Mouse (Mus musculus): Measurements from ENCODE around the gene 1700003F12Rik. TPM values are rescaled to one million over a fixed set of nuclear protein-coding genes. Genes with fewer than 3 reads are reported as not detected.

The 1700003F12Rik gene
- total RNA-seq, 1 experiment, result 1.7 TPM

DNA sequence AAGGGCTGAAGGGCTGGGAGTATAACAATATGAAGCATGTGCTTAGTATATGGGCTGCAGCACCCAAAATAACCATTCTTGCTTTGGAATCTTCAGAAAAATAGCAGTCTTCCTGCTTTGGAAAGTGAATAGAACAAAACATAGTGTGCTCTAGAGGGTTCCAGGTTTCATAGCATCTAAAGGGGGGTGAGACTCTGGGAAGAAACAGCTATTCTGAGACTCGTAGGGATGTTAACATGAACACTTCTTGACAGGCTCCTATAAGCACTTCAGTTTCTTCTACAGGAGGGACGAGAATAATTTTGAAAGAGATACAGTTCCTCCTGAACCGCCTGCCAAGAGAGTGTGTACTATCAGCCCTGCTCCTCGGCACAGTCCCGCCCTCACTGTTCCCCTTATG, 29.5 kb upstream of the 1700003F12Rik start:
- no peak overlapping the region for H3K4me3 ChIP-seq (ENCODE audit: insufficient read depth in 1 of 2, low read depth in 1 of 2, low read length in 2 of 2, poor library complexity in 1 of 2, severe bottlenecking in 1 of 2)
- no peaks in the 10 kb centered on the region for H3K9me3 ChIP-seq (ENCODE audit: control insufficient read depth, insufficient read depth, low read depth, low read length)
- DNase-seq (ENCODE audit: low read depth, low spot score), result no peak
- no peak overlapping the region for H3K9ac ChIP-seq (ENCODE audit: insufficient read depth, low read depth, low read length, poor library complexity, severe bottlenecking)
- in situ Hi-C loops (cut with MboI; ENCODE audit: low sequenced_read_pairs in 2 of 2, unreplicated experiment in 2 of 2), result no loop called here
- no peak overlapping the region for H3K27ac ChIP-seq (ENCODE audit: insufficient read depth, low read depth, low read length, poor library complexity, severe bottlenecking)
- peaks cover 15% of the 10 kb centered on the region for H3K36me3 ChIP-seq (ENCODE audit: control insufficient read depth, insufficient read depth, low read length, poor library complexity, severe bottlenecking)
- H3K4me1 ChIP-seq (ENCODE audit: control insufficient read depth in 2 of 2, insufficient read depth in 2 of 2, low read length in 2 of 2, poor library complexity in 1 of 2), result no peaks in the 10 kb centered on the region
- TF ChIP-seq HCFC1 (IDR thresholded peaks at IDR 0.05; ENCODE audit: borderline replicate concordance, insufficient read depth, low read length) (no peak), ZC3H11A (IDR thresholded peaks at IDR 0.05; ENCODE audit: borderline replicate concordance, low read depth, low read length) (no peak), ZNF384 (IDR thresholded peaks at IDR 0.05; ENCODE audit: low read depth, low read length) (no peak), MAFK (IDR thresholded peaks at IDR 0.05; ENCODE audit: insufficient read depth, low read depth, low read length) (no peak), CHD2 (IDR thresholded peaks at IDR 0.05; ENCODE audit: low read depth, low read length) (no peak)

- Histone ChIP-seq H3K9me3 (ENCODE audit: control insufficient read depth, insufficient read depth, low read depth, low read length) (no peaks in the 10 kb centered on the region), H3K36me3 (ENCODE audit: control insufficient read depth, insufficient read depth, low read length, poor library complexity, severe bottlenecking) (peaks cover 18% of the 10 kb centered on the region), H3K9ac (ENCODE audit: insufficient read depth, low read depth, low read length, poor library complexity, severe bottlenecking) (no peak overlapping the region), H3K27ac (ENCODE audit: insufficient read depth, low read depth, low read length, poor library complexity, severe bottlenecking) (no peak overlapping the region), H3K4me3 (ENCODE audit: insufficient read depth in 1 of 2, low read depth in 1 of 2, low read length in 2 of 2, poor library complexity in 1 of 2, severe bottlenecking in 1 of 2) (no peak overlapping the region), H3K4me1 (ENCODE audit: control insufficient read depth in 2 of 2, insufficient read depth in 2 of 2, low read length in 2 of 2, poor library complexity in 1 of 2) (no peaks in the 10 kb centered on the region)
- in situ Hi-C loops (cut with MboI; ENCODE audit: low sequenced_read_pairs in 2 of 2, unreplicated experiment in 2 of 2), result no loop called here
- TF ChIP-seq ZNF384 (IDR thresholded peaks at IDR 0.05; ENCODE audit: low read depth, low read length) (no peak), HCFC1 (IDR thresholded peaks at IDR 0.05; ENCODE audit: borderline replicate concordance, insufficient read depth, low read length) (no peak), CHD2 (IDR thresholded peaks at IDR 0.05; ENCODE audit: low read depth, low read length) (no peak), MAFK (IDR thresholded peaks at IDR 0.05; ENCODE audit: insufficient read depth, low read depth, low read length) (no peak), ZC3H11A (IDR thresholded peaks at IDR 0.05; ENCODE audit: borderline replicate concordance, low read depth, low read length) (no peak)
- no peak for DNase-seq (ENCODE audit: low read depth, low spot score)
Measured at GRCm38 (mm10) chr2:154521449-154521848, 25.4 kb upstream of the 1700003F12Rik start.

GRCm38 (mm10) chr2:154522334-154522733, 24.6 kb upstream of the 1700003F12Rik start:
- no peak for DNase-seq (ENCODE audit: low read depth, low spot score)
- peaks cover 16% of the 10 kb centered on the region for H3K36me3 ChIP-seq (ENCODE audit: control insufficient read depth, insufficient read depth, low read length, poor library complexity, severe bottlenecking)
- H3K9ac ChIP-seq (ENCODE audit: insufficient read depth, low read depth, low read length, poor library complexity, severe bottlenecking), result no peak overlapping the region
- in situ Hi-C loops (cut with MboI; ENCODE audit: low sequenced_read_pairs in 2 of 2, unreplicated experiment in 2 of 2), result no loop called here
- H3K4me3 ChIP-seq (ENCODE audit: insufficient read depth in 1 of 2, low read depth in 1 of 2, low read length in 2 of 2, poor library complexity in 1 of 2, severe bottlenecking in 1 of 2), result no peak overlapping the region
- TF ChIP-seq HCFC1 (IDR thresholded peaks at IDR 0.05; ENCODE audit: borderline replicate concordance, insufficient read depth, low read length) (no peak), ZNF384 (IDR thresholded peaks at IDR 0.05; ENCODE audit: low read depth, low read length) (no peak), MAFK (IDR thresholded peaks at IDR 0.05; ENCODE audit: insufficient read depth, low read depth, low read length) (no peak), ZC3H11A (IDR thresholded peaks at IDR 0.05; ENCODE audit: borderline replicate concordance, low read depth, low read length) (no peak), CHD2 (IDR thresholded peaks at IDR 0.05; ENCODE audit: low read depth, low read length) (no peak)
- no peak overlapping the region for H3K27ac ChIP-seq (ENCODE audit: insufficient read depth, low read depth, low read length, poor library complexity, severe bottlenecking)
- no peaks in the 10 kb centered on the region for H3K4me1 ChIP-seq (ENCODE audit: control insufficient read depth in 2 of 2, insufficient read depth in 2 of 2, low read length in 2 of 2, poor library complexity in 1 of 2)
- H3K9me3 ChIP-seq (ENCODE audit: control insufficient read depth, insufficient read depth, low read depth, low read length), result no peaks in the 10 kb centered on the region

- in situ Hi-C loops (cut with MboI; ENCODE audit: low sequenced_read_pairs in 2 of 2, unreplicated experiment in 2 of 2), result no loop called here
Measured at GRCm38 (mm10) chr2:154525285-154525684, 21.6 kb upstream of the 1700003F12Rik start.

More at GRCm38 (mm10) chr2:154525285-154525684, 21.6 kb upstream of the 1700003F12Rik start:
- H3K9ac ChIP-seq (ENCODE audit: insufficient read depth, low read depth, low read length, poor library complexity, severe bottlenecking), result no peak overlapping the region
- H3K36me3 ChIP-seq (ENCODE audit: control insufficient read depth, insufficient read depth, low read length, poor library complexity, severe bottlenecking), result peaks cover 19% of the 10 kb centered on the region
- DNase-seq (ENCODE audit: low read depth, low spot score), result no peak
- H3K27ac ChIP-seq (ENCODE audit: insufficient read depth, low read depth, low read length, poor library complexity, severe bottlenecking), result no peak overlapping the region
- no peak overlapping the region for H3K4me3 ChIP-seq (ENCODE audit: insufficient read depth in 1 of 2, low read depth in 1 of 2, low read length in 2 of 2, poor library complexity in 1 of 2, severe bottlenecking in 1 of 2)
- peaks cover 0 to under 1% of the 10 kb centered on the region in 2 experiments; a peak in 1 of 4 replicates for H3K4me1 ChIP-seq (ENCODE audit: control insufficient read depth in 2 of 2, insufficient read depth in 2 of 2, low read length in 2 of 2, poor library complexity in 1 of 2)
- TF ChIP-seq CHD2 (IDR thresholded peaks at IDR 0.05; ENCODE audit: low read depth, low read length) (no peak), ZC3H11A (IDR thresholded peaks at IDR 0.05; ENCODE audit: borderline replicate concordance, low read depth, low read length) (no peak), MAFK (IDR thresholded peaks at IDR 0.05; ENCODE audit: insufficient read depth, low read depth, low read length) (no peak), HCFC1 (IDR thresholded peaks at IDR 0.05; ENCODE audit: borderline replicate concordance, insufficient read depth, low read length) (no peak), ZNF384 (IDR thresholded peaks at IDR 0.05; ENCODE audit: low read depth, low read length) (no peak)
- H3K9me3 ChIP-seq (ENCODE audit: control insufficient read depth, insufficient read depth, low read depth, low read length), result no peaks in the 10 kb centered on the region
